Mouse (Mus musculus) kidney, postnatal 36 days (tissue): ENCODE results near the gene Nexmif.
"Not testable (repeated sequence)": the region's sequence is repeated elsewhere in the genome, so short reads cannot be mapped to it uniquely, and the experiment has no call there.

Experiments
- DNase-seq, 2 experiments: peaks; one replicate each; pipeline ENCODE4 v3.0.0; 2021 to 2022; ENCODE audit warnings: mixed read lengths in 2 of 2

Nexmif gene

GRCm38 (mm10) chrX:104200736-104201591 is at the start of gene Nexmif:
TSS of gene Nexmif (minus strand) at chrX:104201185.
- peak; percentile 13 to 54 for DNase-seq

- peak; percentile 3 to 20 for DNase-seq
These were observed 7.7 kb upstream of the Nexmif start for GRCm38 (mm10) chrX:104208701-104209100.

GRCm38 (mm10) chrX:104201592-104202139 is 681 bp upstream of the Nexmif start:
- DNase-seq: no peak

- peak; percentile 4 to 53 for DNase-seq
These were observed 623 bp downstream of the Nexmif start for GRCm38 (mm10) chrX:104200388-104200735.

- peak; percentile 31 to 76 for DNase-seq
These were observed 1.2 kb downstream of the Nexmif start for GRCm38 (mm10) chrX:104199611-104200387.

GRCm38 (mm10) chrX:104199070-104199469 is 1.9 kb downstream of the Nexmif start:
- DNase-seq: no peak

- DNase-seq: no peak
These were observed 4.4 kb downstream of the Nexmif start for GRCm38 (mm10) chrX:104196561-104196960.

- DNase-seq: peak; percentile 41 to 70
These were observed 21.7 kb downstream of the Nexmif start for GRCm38 (mm10) chrX:104179257-104179656.

- no peak for DNase-seq
These were observed 50.9 kb downstream of the Nexmif start for GRCm38 (mm10) chrX:104150072-104150471.

- not testable (repeated sequence) for DNase-seq
These were observed 85.7 kb downstream of the Nexmif start for GRCm38 (mm10) chrX:104115266-104115665.

GRCm38 (mm10) chrX:104114596-104114995 is 86.4 kb downstream of the Nexmif start:
- no peak for DNase-seq

- no peak for DNase-seq
These were observed 146.1 kb downstream of the Nexmif start for GRCm38 (mm10) chrX:104054848-104055247.

GRCm38 (mm10) chrX:104040276-104040675 is 160.7 kb downstream of the Nexmif start:
- DNase-seq: no peak

GRCm38 (mm10) chrX:104033843-104034242 is 167.1 kb downstream of the Nexmif start:
- no peak for DNase-seq

- DNase-seq: peak; percentile 21 to 54
These were observed 168.2 kb downstream of the Nexmif start for GRCm38 (mm10) chrX:104032756-104033155.
